Mouse (Mus musculus) midbrain, embryonic 14.5 days (tissue): Measurements from ENCODE around the gene 4933434E20Rik. TPM values are rescaled to one million over a fixed set of nuclear protein-coding genes. Genes with fewer than 3 reads are reported as not detected.

Source experiments
- ATAC-seq: fragments of 200-750 bp; cut with Nextera tagmentation; 2 replicates; pipeline ENCODE4 v1.8.0; 2017; ENCODE audit warnings: moderate number of reproducible peaks, moderate library complexity; ENCODE audit not compliant: low FRiP score, low TSS enrichment
- DNase-seq: peaks from one replicate; pipeline ENCODE4 v3.0.0-alpha.2; 2015
- H3K27ac ChIP-seq: fragments of 300-500 bp; sonication (generic); replicated peaks from 2 replicates; pipeline ENCODE4 v1.5.1; 2014; ENCODE audit warnings: mild to moderate bottlenecking, low read depth, low read length, moderate library complexity
- H3K27me3 ChIP-seq: fragments of 300-500 bp; sonication (generic); 2 replicates; pipeline ENCODE4 v1.6.1; 2014; ENCODE audit warnings: low read length, control low read depth, mixed read lengths; ENCODE audit not compliant: control insufficient read depth, insufficient read depth
- H3K36me3 ChIP-seq: fragments of 300-500 bp; sonication (generic); 2 replicates; pipeline ENCODE4 v1.6.1; 2014; ENCODE audit warnings: low read length, control low read depth; ENCODE audit not compliant: control insufficient read depth, insufficient read depth
- H3K4me1 ChIP-seq: fragments of 300-500 bp; sonication (generic); 2 replicates; pipeline ENCODE4 v1.6.1; 2014; ENCODE audit warnings: mild to moderate bottlenecking, antibody characterized with exemption, low read length, control low read depth; ENCODE audit not compliant: control insufficient read depth, insufficient read depth
- H3K4me2 ChIP-seq: fragments of 300-500 bp; sonication (generic); 2 replicates; pipeline ENCODE4 v1.6.1; 2014; ENCODE audit warnings: mild to moderate bottlenecking, low read length, moderate library complexity
- H3K4me3 ChIP-seq: fragments of 300-500 bp; sonication (generic); replicated peaks from 2 replicates; pipeline ENCODE4 v1.5.1; 2014; ENCODE audit warnings: low read depth, low read length
- H3K9ac ChIP-seq: fragments of 300-500 bp; sonication (generic); replicated peaks from 2 replicates; pipeline ENCODE4 v1.6.1; 2014; ENCODE audit warnings: mild to moderate bottlenecking, low read length, moderate library complexity
- H3K9me3 ChIP-seq: fragments of 300-500 bp; sonication (generic); 2 replicates; pipeline ENCODE4 v1.6.1; 2016; ENCODE audit warnings: low read length, control low read depth, mixed read lengths; ENCODE audit not compliant: control insufficient read depth
- WGBS: fragments of 180-500 bp; shearing (Covaris S2); extraction: QIAGEN DNeasy Blood & Tissue Kit; methylation state at CpG from one replicate; pipeline ENCODE4 v1.1.7; 2014; 5-methylcytosine and 5-hydroxymethylcytosine counted together
- polyA plus RNA-seq: library from polyadenylated mRNA; unstranded; fragments of >200 nt; fragmentation: Nextera tagmentation; extraction: Ambion mirVana; gene quantifications from 2 replicates; pipeline ENCODE4 v1.2.1, GENCODE M21; 2014

4933434E20Rik gene
- polyA plus RNA-seq, 1 experiment from 2014 or later = 229 TPM

- H3K4me2 ChIP-seq = peak overlapping the region; percentile 89
- H3K4me3 ChIP-seq = peak overlapping the region; percentile 70
- ATAC-seq = peak; percentile 96
- peak overlapping the region; percentile 90 for H3K27ac ChIP-seq
- no peaks in the 10 kb centered on the region for H3K9me3 ChIP-seq
- 0 out of 2 replicates have a peak, but pooled peaks cover 2% of the 10 kb centered on the region for H3K36me3 ChIP-seq
- H3K27me3 ChIP-seq = no peaks in the 10 kb centered on the region
- peaks cover 34% of the 10 kb centered on the region for H3K4me1 ChIP-seq
- peak; percentile 94 for DNase-seq
- under 1% methylated on average over 33 of the region's 33 CpGs for WGBS
- peak overlapping the region; percentile 79 for H3K9ac ChIP-seq
Observed at GRCm38 (mm10) chr3:90079133-90079762, 27.8 kb downstream of the 4933434E20Rik start.

GRCm38 (mm10) chr3:90079763-90080497, 28.5 kb downstream of the 4933434E20Rik start:
- Histone ChIP-seq H3K27ac (peak overlapping the region; percentile 90), H3K4me1 (peaks cover 36% of the 10 kb centered on the region), H3K27me3 (no peaks in the 10 kb centered on the region), H3K4me2 (peak overlapping the region; percentile 89), H3K9me3 (no peaks in the 10 kb centered on the region), H3K36me3 (0 out of 2 replicates have a peak, but pooled peaks cover 2% of the 10 kb centered on the region), H3K9ac (peak overlapping the region; percentile 79), H3K4me3 (peak overlapping the region; percentile 70)
- WGBS = under 1% methylated on average over 53 of the region's 53 CpGs
- ATAC-seq = peak; percentile 73
- DNase-seq = peak; percentile 62

GRCm38 (mm10) chr3:90080498-90080863, 29.0 kb downstream of the 4933434E20Rik start:
- Histone ChIP-seq H3K36me3 (0 out of 2 replicates have a peak, but pooled peaks cover 2% of the 10 kb centered on the region), H3K9ac (peak overlapping the region; percentile 79), H3K27ac (peak overlapping the region; percentile 90), H3K4me2 (peak overlapping the region; percentile 89), H3K27me3 (no peaks in the 10 kb centered on the region), H3K4me3 (peak overlapping the region; percentile 70), H3K9me3 (no peaks in the 10 kb centered on the region), H3K4me1 (peaks cover 36% of the 10 kb centered on the region)
- DNase-seq (no peak), ATAC-seq (no peak)
- WGBS = under 1% methylated on average over 6 of the region's 6 CpGs

GRCm38 (mm10) chr3:90081365-90082240, 30.2 kb downstream of the 4933434E20Rik start:
- Histone ChIP-seq H3K27ac (no peak overlapping the region), H3K9me3 (no peaks in the 10 kb centered on the region), H3K9ac (0 out of 2 replicates have a peak overlapping the region, but pooled peaks have one; percentile 6), H3K4me3 (0 out of 2 replicates have a peak overlapping the region, but pooled peaks have one; percentile 7), H3K36me3 (0 out of 2 replicates have a peak, but pooled peaks cover 2% of the 10 kb centered on the region), H3K27me3 (no peaks in the 10 kb centered on the region), H3K4me2 (peak overlapping the region; percentile 89), H3K4me1 (peaks cover 36% of the 10 kb centered on the region)
- ATAC-seq = no peak
- DNase-seq = no peak
- 87% methylated on average over 5 of the region's 5 CpGs for WGBS

GRCm38 (mm10) chr3:90083034-90083433, 31.6 kb downstream of the 4933434E20Rik start:
- Histone ChIP-seq H3K9ac (peak overlapping the region; percentile 23; the same call in 1 of the 2 replicates), H3K4me3 (no peak overlapping the region), H3K4me2 (0 out of 2 replicates have a peak overlapping the region, but pooled peaks have one; percentile 19), H3K27ac (no peak overlapping the region), H3K4me1 (peaks cover 36% of the 10 kb centered on the region), H3K27me3 (no peaks in the 10 kb centered on the region), H3K9me3 (no peaks in the 10 kb centered on the region), H3K36me3 (peaks cover 15% of the 10 kb centered on the region)
- ATAC-seq (no peak), DNase-seq (no peak)
- 73% methylated on average over 5 of the region's 5 CpGs for WGBS

GRCm38 (mm10) chr3:90083698-90084324, 32.4 kb downstream of the 4933434E20Rik start:
- no peak overlapping the region for H3K4me3 ChIP-seq
- H3K4me2 ChIP-seq = peak overlapping the region; percentile 19; the same call in 1 of the 2 replicates
- peak; percentile 31 for DNase-seq
- H3K36me3 ChIP-seq = peaks cover 23% of the 10 kb centered on the region
- peak overlapping the region; percentile 49 for H3K27ac ChIP-seq
- 38% methylated on average over 3 of the region's 3 CpGs for WGBS
- peaks cover 34% of the 10 kb centered on the region for H3K4me1 ChIP-seq
- no peak for ATAC-seq
- H3K9ac ChIP-seq = peak overlapping the region; percentile 23; the same call in 1 of the 2 replicates
- H3K27me3 ChIP-seq = no peaks in the 10 kb centered on the region
- H3K9me3 ChIP-seq = no peaks in the 10 kb centered on the region

GRCm38 (mm10) chr3:90084790-90085189, 33.4 kb downstream of the 4933434E20Rik start:
- 0 out of 2 replicates have a peak overlapping the region, but pooled peaks have one; percentile 32 for H3K27ac ChIP-seq
- no peak overlapping the region for H3K4me3 ChIP-seq
- H3K4me1 ChIP-seq = peaks cover 32% of the 10 kb centered on the region
- no peaks in the 10 kb centered on the region for H3K27me3 ChIP-seq
- DNase-seq (no peak), ATAC-seq (no peak)
- no peaks in the 10 kb centered on the region for H3K9me3 ChIP-seq
- H3K4me2 ChIP-seq = no peak overlapping the region
- 86% methylated on average over 4 of the region's 4 CpGs for WGBS
- peaks cover 32% of the 10 kb centered on the region for H3K36me3 ChIP-seq
- no peak overlapping the region for H3K9ac ChIP-seq

- Histone ChIP-seq H3K9ac (no peak overlapping the region), H3K4me2 (no peak overlapping the region), H3K4me1 (peaks cover 32% of the 10 kb centered on the region), H3K4me3 (no peak overlapping the region), H3K9me3 (no peaks in the 10 kb centered on the region), H3K27me3 (no peaks in the 10 kb centered on the region), H3K27ac (no peak overlapping the region), H3K36me3 (peaks cover 37% of the 10 kb centered on the region)
- 93% methylated on average over 6 of the region's 6 CpGs for WGBS
- ATAC-seq (no peak), DNase-seq (no peak)
Observed at GRCm38 (mm10) chr3:90085281-90085680, 33.8 kb downstream of the 4933434E20Rik start.
